In the genomic region with DNA sequence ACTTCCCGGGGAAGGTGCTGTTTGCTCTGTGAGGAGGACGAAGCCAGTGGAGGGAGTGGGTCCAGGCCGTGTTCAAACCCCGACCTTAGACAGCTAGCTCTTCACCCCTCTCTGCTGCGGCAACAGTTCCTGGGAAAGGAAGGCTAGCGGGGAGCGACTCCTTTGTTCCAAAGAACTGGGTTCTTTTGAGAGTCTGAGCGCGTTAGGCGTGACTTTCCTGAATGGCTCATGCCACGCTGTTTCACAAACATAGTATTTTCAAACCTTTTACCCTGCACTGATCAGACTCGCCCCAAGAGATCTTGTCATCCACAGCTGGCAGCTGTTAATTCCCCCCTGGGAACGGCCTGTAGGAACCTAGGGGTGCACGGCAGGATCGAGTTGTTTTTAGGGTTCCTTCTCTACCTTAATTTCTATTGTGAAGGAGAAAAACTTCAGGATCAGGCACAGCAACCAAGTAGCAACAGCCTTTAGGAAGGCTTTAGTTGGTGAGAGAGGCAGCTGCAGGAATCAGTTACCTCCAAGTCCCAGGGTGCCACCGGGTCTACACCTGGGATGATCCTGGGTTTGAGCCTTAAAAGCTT, we compare ENCODE assay signal across 8 mouse cellular contexts. TPM values are rescaled to one million over a fixed set of nuclear protein-coding genes. Genes with fewer than 3 reads are reported as not detected.
DNase-seq lines count a peak whose midpoint lies in the region; ATAC-seq and TF ChIP-seq lines count a peak whose summit lies in the region.

No protein-coding gene starts in this region.

- no peaks in the 10 kb centered on the region for H3K36me3 ChIP-seq in thymus, adult 2 months (ENCODE audit: control insufficient read depth, insufficient read depth, low read length)
- no peaks in the 10 kb centered on the region for H3K36me3 ChIP-seq in hindbrain, embryonic 15.5 days
- no peaks in the 10 kb centered on the region for H3K36me3 ChIP-seq in midbrain, embryonic 11.5 days (ENCODE audit: control insufficient read depth, insufficient read depth, low read length)

- H3K9ac ChIP-seq in hindbrain, embryonic 15.5 days = peak overlapping the region; percentile 68
- peak overlapping the region; percentile 93 for H3K9ac ChIP-seq in midbrain, embryonic 11.5 days (ENCODE audit: low read length)

- peak overlapping the region; percentile 81 for H3K4me2 ChIP-seq in hindbrain, embryonic 15.5 days
- H3K4me2 ChIP-seq in midbrain, embryonic 11.5 days = peak overlapping the region; percentile 90

- H3K27ac ChIP-seq in thymus, adult 2 months (ENCODE audit: control insufficient read depth, insufficient read depth, low read length) = peak overlapping the region; percentile 87
- H3K27ac ChIP-seq in hindbrain, embryonic 15.5 days (replicated peaks) = peak overlapping the region; percentile 96
- no peak overlapping the region; the same call in 1 of the 2 replicates for H3K27ac ChIP-seq in midbrain, embryonic 11.5 days (ENCODE audit: low read depth, low read length)

- no peak for TF ChIP-seq POLR2A in thymus, adult 2 months (IDR thresholded peaks at IDR 0.05; ENCODE audit: control insufficient read depth, extremely low read depth, insufficient read depth, low read length, poor library complexity)

- H3K9me3 ChIP-seq in hindbrain, embryonic 15.5 days = no peaks in the 10 kb centered on the region
- no peaks in the 10 kb centered on the region for H3K9me3 ChIP-seq in midbrain, embryonic 11.5 days (ENCODE audit: control insufficient read depth, low read length)

- peak; percentile 29 for DNase-seq in adrenal gland, adult 2 months
- DNase-seq in adrenal gland, adult 18-20 months (ENCODE audit: low spot score in 2 of 2) = no peak
- DNase-seq in thymus, adult 2 months = no peak
- DNase-seq in thymus, postnatal 36 days = no peak
- DNase-seq in midbrain, embryonic 11.5 days (ENCODE audit: low spot score, missing footprints) = peak; percentile 95
- no peak for DNase-seq in layer of hippocampus, adult 9-10 months (ENCODE audit: low spot score)

- peaks cover 23% of the 10 kb centered on the region for H3K4me1 ChIP-seq in thymus, adult 2 months (replicated peaks; ENCODE audit: control insufficient read depth, insufficient read depth, low read length)
- H3K4me1 ChIP-seq in hindbrain, embryonic 15.5 days (replicated peaks) = peaks cover 25% of the 10 kb centered on the region
- peaks cover 14% of the 10 kb centered on the region for H3K4me1 ChIP-seq in midbrain, embryonic 11.5 days (ENCODE audit: control insufficient read depth, insufficient read depth, low read length)

- H3K4me3 ChIP-seq in thymus, adult 2 months (ENCODE audit: control insufficient read depth, insufficient read depth, low read length) = peak overlapping the region; percentile 82
- peak overlapping the region; percentile 76 for H3K4me3 ChIP-seq in hindbrain, embryonic 15.5 days
- peak overlapping the region; percentile 68 for H3K4me3 ChIP-seq in midbrain, embryonic 11.5 days (ENCODE audit: low read depth, low read length)

- 4% methylated on average over 16 of the region's 16 CpGs for WGBS in thymus, adult 2 months
- WGBS in hindbrain, embryonic 15.5 days = under 1% methylated on average over 16 of the region's 16 CpGs
- under 1% methylated on average over 16 of the region's 16 CpGs for WGBS in midbrain, embryonic 11.5 days

- no peaks in the 10 kb centered on the region for H3K27me3 ChIP-seq in thymus, adult 2 months (ENCODE audit: control insufficient read depth, insufficient read depth, low read length)
- H3K27me3 ChIP-seq in hindbrain, embryonic 15.5 days = no peaks in the 10 kb centered on the region
- no peaks in the 10 kb centered on the region for H3K27me3 ChIP-seq in midbrain, embryonic 11.5 days (ENCODE audit: control insufficient read depth, insufficient read depth, low read length)

- ATAC-seq in hindbrain, embryonic 15.5 days (ENCODE audit: low FRiP score, low read depth) = peak; percentile 2; the same call in 1 of the 2 replicates
- peak; percentile 28 for ATAC-seq in midbrain, embryonic 11.5 days (ENCODE audit: low FRiP score)
- no peak for ATAC-seq in monocyte, adult 5-6 weeks (replicated peaks; ENCODE audit: insufficient number of reproducible peaks, low FRiP score, low TSS enrichment, poor library complexity, severe bottlenecking)

- TF ChIP-seq CTCF in thymus, adult 2 months (IDR thresholded peaks at IDR 0.05; ENCODE audit: borderline replicate concordance, control insufficient read depth, extremely low read depth, insufficient read depth, low read length, poor library complexity) = no peak

RNA-seq across cellular contexts. Expression of gene Eef2k, which starts 1.3 kb away (rescaled TPM):
- total RNA-seq in adrenal gland, adult 2 months (2021) = 10 to 100 TPM; 28.3 to 37.6 TPM
- 16.6 and 17.1 TPM in 2 replicates for polyA plus RNA-seq in adrenal gland, adult 2 months (2012; rRNA removed)
- total RNA-seq in adrenal gland, adult 18-20 months (2021) = 10 to 100 TPM; 20.9 to 22.4 TPM
- polyA plus RNA-seq in thymus, adult 2 months (2012; rRNA removed) = 26.2 and 29.5 TPM in 2 replicates
- 32.5 and 34.3 TPM in 2 replicates for polyA plus RNA-seq in hindbrain, embryonic 15.5 days (2015; fragmentation: Nextera tagmentation; extraction: Ambion mirVana)
- 9.9 and 10.5 TPM in 2 replicates for polyA plus RNA-seq in midbrain, embryonic 11.5 days (2014; fragmentation: Nextera tagmentation; extraction: Ambion mirVana)
- 33.4 to 56.9 TPM (median 45.7 TPM) in 3 replicates for total RNA-seq in monocyte, adult 5-6 weeks (2017)

RNA-seq across cellular contexts. Expression of gene Gm5737, which starts 31.8 kb away (rescaled TPM):
- total RNA-seq in adrenal gland, adult 2 months (2021) = not detected
- polyA plus RNA-seq in adrenal gland, adult 2 months (2012; rRNA removed) = not detected in 2 replicates
- total RNA-seq in adrenal gland, adult 18-20 months (2021) = not detected
- 0.08 TPM in 1 of 2 replicates, not detected in the other for polyA plus RNA-seq in thymus, adult 2 months (2012; rRNA removed)
- 0.12 TPM in 1 of 2 replicates, not detected in the other for polyA plus RNA-seq in hindbrain, embryonic 15.5 days (2015; fragmentation: Nextera tagmentation; extraction: Ambion mirVana)
- polyA plus RNA-seq in midbrain, embryonic 11.5 days (2014; fragmentation: Nextera tagmentation; extraction: Ambion mirVana) = not detected in 2 replicates
- not detected in 3 replicates for total RNA-seq in monocyte, adult 5-6 weeks (2017)

Comparison
In these comparisons a context has a peak if more than half of its experiments do, and no peak if none do; other contexts are left out.
1. DNase-seq: peak in adrenal gland, adult 2 months (single experiment) and midbrain, embryonic 11.5 days (single experiment); none in adrenal gland, adult 18-20 months (0 of 2), thymus, adult 2 months (single experiment), thymus, postnatal 36 days (0 of 2) and layer of hippocampus, adult 9-10 months (single experiment).
2. Peak in every context shown above with its lines, with median percentiles within 50 percentile points of each other: H3K4me3 ChIP-seq.